Mouse (Mus musculus) heart, embryonic 16.5 days (tissue): ENCODE results near the gene Slc26a5. TPM values are rescaled to one million over a fixed set of nuclear protein-coding genes. Genes with fewer than 3 reads are reported as not detected.

Experiments used
- ATAC-seq: fragments of 200-750 bp; cut with Nextera tagmentation; replicated peaks from 2 replicates; pipeline ENCODE4 v1.8.0; 2017; ENCODE audit warnings: moderate number of reproducible peaks; ENCODE audit not compliant: insufficient read depth, low FRiP score; ENCODE audit errors: extremely low read depth
- H3K27ac ChIP-seq: fragments of 300-500 bp; sonication (generic); 2 replicates; pipeline ENCODE4 v1.5.1; 2014; ENCODE audit warnings: mild to moderate bottlenecking, low read length, control low read depth, moderate library complexity
- H3K27me3 ChIP-seq: fragments of 300-500 bp; sonication (generic); 2 replicates; pipeline ENCODE4 v1.6.1; 2014; ENCODE audit warnings: low read length, mixed read lengths; ENCODE audit not compliant: control insufficient read depth, insufficient read depth
- H3K36me3 ChIP-seq: fragments of 300-500 bp; sonication (generic); 2 replicates; pipeline ENCODE4 v1.6.1; 2014; ENCODE audit not compliant: control insufficient read depth, insufficient read depth
- H3K4me1 ChIP-seq: fragments of 300-500 bp; sonication (generic); 2 replicates; pipeline ENCODE4 v1.6.1; 2014; ENCODE audit warnings: low read length, mixed read lengths; ENCODE audit not compliant: control insufficient read depth, insufficient read depth
- H3K4me2 ChIP-seq: fragments of 300-500 bp; sonication (generic); 2 replicates; pipeline ENCODE4 v1.6.1; 2014; ENCODE audit warnings: low read depth, mild to moderate bottlenecking, control low read depth, low read length
- H3K4me3 ChIP-seq: fragments of 300-500 bp; sonication (generic); 2 replicates; pipeline ENCODE4 v1.5.1; 2014; ENCODE audit warnings: mild to moderate bottlenecking, control low read depth, low read length
- H3K9ac ChIP-seq: fragments of 300-500 bp; sonication (generic); 2 replicates; pipeline ENCODE4 v1.6.1; 2014; ENCODE audit warnings: low read length, control low read depth
- H3K9me3 ChIP-seq: fragments of 300-500 bp; sonication (generic); replicated peaks from 2 replicates; pipeline ENCODE4 v1.6.1; 2016; ENCODE audit warnings: low read length; ENCODE audit not compliant: control insufficient read depth
- WGBS: fragments of 180-500 bp; shearing (Covaris S2); extraction: QIAGEN DNeasy Blood & Tissue Kit; methylation state at CpG from one replicate; pipeline ENCODE4 v1.1.7; 2014; 5-methylcytosine and 5-hydroxymethylcytosine counted together
- polyA plus RNA-seq: library from polyadenylated mRNA; unstranded; fragments of >200 nt; fragmentation: Nextera tagmentation; extraction: Ambion mirVana; gene quantifications from 2 replicates; pipeline ENCODE4 v1.2.1, GENCODE M21; 2015

Slc26a5 gene
- polyA plus RNA-seq, 1 experiment from 2014 or later = not detected

DNA sequence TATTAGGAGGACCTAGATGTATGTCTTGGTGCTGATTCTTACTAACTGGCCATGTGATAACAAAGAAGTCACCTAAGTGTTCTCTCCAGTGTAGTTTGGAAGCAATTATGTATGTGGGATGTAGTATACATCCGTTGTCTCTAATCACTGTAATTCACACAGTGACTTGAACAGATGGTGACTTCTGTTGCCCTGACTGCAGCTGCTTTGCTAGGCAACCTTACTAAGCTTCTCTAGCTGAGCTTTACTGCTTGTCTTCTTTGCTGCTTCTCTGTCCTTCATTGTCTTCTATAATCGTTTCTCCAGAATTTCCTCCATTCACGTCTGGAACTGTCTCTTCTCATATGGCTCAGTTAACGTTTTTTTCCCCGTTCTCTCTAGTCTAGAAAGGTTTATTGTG is 76.3 kb downstream of the Slc26a5 start:
- Histone ChIP-seq H3K9me3 (no peaks in the 10 kb centered on the region), H3K27me3 (no peaks in the 10 kb centered on the region), H3K4me3 (no peak overlapping the region), H3K36me3 (no peaks in the 10 kb centered on the region; the same call in 1 of the 2 replicates), H3K27ac (no peak overlapping the region), H3K4me1 (peaks cover 8% of the 10 kb centered on the region), H3K4me2 (no peak overlapping the region), H3K9ac (no peak overlapping the region)
- no peak for ATAC-seq
- 74% methylated on average over 5 of the region's 5 CpGs for WGBS

- peak overlapping the region; percentile 90 for H3K27ac ChIP-seq
Observed at GRCm38 (mm10) chr5:21787186-21788105, 78.0 kb downstream of the Slc26a5 start.

DNA sequence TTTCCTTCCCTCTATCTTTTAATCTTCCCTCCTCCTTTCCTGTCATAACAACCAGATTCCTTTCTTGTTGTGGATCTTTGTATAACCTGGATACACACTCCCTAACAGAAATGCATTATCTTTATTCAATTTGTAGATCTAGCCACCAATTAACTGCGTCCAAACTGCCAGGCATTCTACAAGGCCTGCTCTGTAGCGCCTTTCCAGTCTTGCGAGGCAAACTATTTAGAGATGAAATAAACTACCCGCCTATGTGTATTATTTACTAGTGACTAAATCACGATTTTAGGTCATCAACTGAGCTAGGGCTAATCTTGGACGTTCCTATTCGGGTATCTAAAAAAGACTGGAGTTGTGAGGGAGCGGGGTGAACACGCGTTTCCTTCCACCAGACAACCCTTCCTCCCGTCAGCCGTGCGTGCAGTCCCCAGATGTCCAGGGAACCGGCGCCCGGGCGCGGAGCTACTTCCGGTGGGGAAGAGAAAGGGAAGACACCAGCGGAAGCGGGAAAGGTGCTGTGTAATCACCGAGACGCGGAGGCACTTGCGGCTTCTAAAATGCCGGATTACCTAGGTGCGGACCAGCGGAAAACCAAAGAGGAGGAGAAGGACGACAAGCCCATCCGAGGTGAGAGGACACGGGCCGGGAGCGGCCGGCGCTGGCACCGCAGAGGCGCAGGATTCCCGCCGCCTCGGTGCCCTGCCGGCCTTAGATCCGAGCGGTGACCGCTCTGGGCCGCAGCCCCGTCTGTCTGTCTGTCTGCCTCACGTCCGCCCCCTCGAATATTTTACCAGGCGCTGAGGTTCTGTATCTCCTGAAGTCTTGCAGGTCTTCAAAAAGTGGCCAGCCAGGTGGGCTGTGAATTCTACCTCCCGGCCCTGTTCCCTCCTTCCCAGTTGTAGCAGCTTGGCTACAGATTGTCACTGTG is 78.9 kb downstream of the Slc26a5 start:
- Histone ChIP-seq H3K9me3 (no peaks in the 10 kb centered on the region), H3K9ac (peak overlapping the region; percentile 98), H3K4me1 (peaks cover 8% of the 10 kb centered on the region), H3K36me3 (peaks cover 10% of the 10 kb centered on the region), H3K4me3 (peak overlapping the region; percentile 99), H3K4me2 (peak overlapping the region; percentile 87), H3K27ac (peak overlapping the region; percentile 90), H3K27me3 (no peaks in the 10 kb centered on the region)
- peak; percentile 80 for ATAC-seq
- 1% methylated on average over 51 of the region's 51 CpGs for WGBS

More at GRCm38 (mm10) chr5:21787186-21788105, 78.0 kb downstream of the Slc26a5 start:
- peaks cover 8% of the 10 kb centered on the region for H3K4me1 ChIP-seq
- peak overlapping the region; percentile 99 for H3K4me3 ChIP-seq
- no peaks in the 10 kb centered on the region for H3K9me3 ChIP-seq
- H3K27me3 ChIP-seq = no peaks in the 10 kb centered on the region
- H3K4me2 ChIP-seq = peak overlapping the region; percentile 87
- no peak for ATAC-seq
- H3K36me3 ChIP-seq = peaks cover 4% of the 10 kb centered on the region
- WGBS = 30% methylated on average over 11 of the region's 11 CpGs
- H3K9ac ChIP-seq = peak overlapping the region; percentile 98

- Histone ChIP-seq H3K4me2 (no peak overlapping the region; the same call in 1 of the 2 replicates), H3K36me3 (peaks cover 17% of the 10 kb centered on the region), H3K4me3 (no peak overlapping the region), H3K9ac (no peak overlapping the region), H3K27me3 (no peaks in the 10 kb centered on the region), H3K9me3 (no peaks in the 10 kb centered on the region), H3K4me1 (peaks cover 8% of the 10 kb centered on the region), H3K27ac (no peak overlapping the region)
- no peak for ATAC-seq
- 80% methylated on average over 7 of the region's 7 CpGs for WGBS
Observed at GRCm38 (mm10) chr5:21785776-21786175, 79.6 kb downstream of the Slc26a5 start.

DNA sequence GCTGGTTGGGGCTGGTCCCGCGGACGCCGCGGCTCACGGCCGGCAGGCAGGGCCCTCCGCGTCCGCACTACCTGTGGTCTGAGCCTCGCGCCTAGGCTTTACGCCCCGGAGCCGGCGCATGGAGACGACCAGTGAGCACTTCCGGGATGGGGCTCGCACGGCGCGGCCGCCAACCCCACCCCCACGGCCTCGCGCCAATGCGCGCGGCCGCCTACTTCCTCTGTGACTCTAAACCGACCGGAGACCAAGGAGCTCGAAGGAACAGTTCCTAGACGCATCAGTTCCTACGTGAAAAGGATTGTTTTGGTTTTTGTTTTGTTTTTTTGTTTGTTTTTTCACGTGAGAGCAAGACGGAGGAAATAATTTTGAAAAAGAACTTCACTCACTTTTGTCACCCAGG is 80.4 kb downstream of the Slc26a5 start, which contains the start of the genes Dnajc2 and Psmc2:
Gene Dnajc2, minus strand, starts transcription at position 199 of the 400 bp plus-strand sequence.
Gene Psmc2, plus strand, starts transcription at position 231 of the 400 bp plus-strand sequence.
- under 1% methylated on average over 37 of the region's 37 CpGs for WGBS
- Histone ChIP-seq H3K4me1 (peaks cover 8% of the 10 kb centered on the region), H3K9ac (peak within 1 kb of the TSS; percentile 98), H3K27me3 (no peaks in the 10 kb centered on the region), H3K27ac (peak within 1 kb of the TSS; percentile 70), H3K4me3 (peak within 1 kb of the TSS; percentile 87), H3K9me3 (no peaks in the 10 kb centered on the region), H3K36me3 (peaks cover 24% of the 10 kb centered on the region), H3K4me2 (peak within 1 kb of the TSS; percentile 87)
- ATAC-seq = peak; percentile 94

DNA sequence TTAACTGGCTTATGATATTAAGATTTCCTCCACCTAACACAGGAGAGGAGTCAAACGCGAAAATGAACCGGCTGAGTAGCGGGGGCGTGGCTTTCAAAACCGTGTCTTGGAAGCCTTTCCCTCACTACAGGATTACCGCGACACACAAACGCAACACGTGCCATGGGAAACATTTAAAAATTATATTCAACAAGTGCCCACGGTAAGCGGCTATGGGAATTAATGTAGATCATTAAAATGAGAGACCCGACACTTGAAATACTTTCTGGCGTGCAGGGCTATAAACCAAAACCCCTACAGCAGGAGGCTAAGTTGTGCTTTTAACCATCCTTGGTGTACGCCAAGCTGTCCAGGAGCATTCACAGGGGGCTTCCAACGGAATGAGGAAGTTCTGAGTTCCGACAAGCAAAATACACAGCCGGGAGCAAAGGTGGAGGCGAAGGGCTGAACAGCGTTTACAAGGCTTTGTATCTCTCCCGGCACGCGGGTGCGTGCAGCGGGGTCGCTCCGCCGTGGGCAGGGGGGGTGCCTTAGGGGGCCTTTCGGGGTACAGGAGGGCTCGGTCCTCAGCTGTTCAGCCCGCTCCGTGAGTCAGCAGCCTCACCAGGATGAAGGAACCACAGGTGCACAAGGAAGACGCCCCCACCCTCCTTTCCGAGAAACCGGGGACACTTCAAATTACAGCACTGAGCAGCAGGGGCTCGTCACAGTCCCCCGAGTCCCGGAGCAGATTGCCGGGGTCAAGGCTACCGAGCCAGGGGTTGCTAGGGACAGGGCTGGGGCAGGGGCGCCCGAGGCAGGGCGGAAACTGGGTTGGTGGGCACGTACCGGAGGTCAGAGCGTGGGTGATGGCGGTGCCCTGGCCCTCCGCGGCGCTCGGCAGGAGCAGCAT is 81.0 kb downstream of the Slc26a5 start:
- Histone ChIP-seq H3K36me3 (peaks cover 30% of the 10 kb centered on the region), H3K9ac (peak overlapping the region; percentile 88), H3K4me3 (peak overlapping the region; percentile 87), H3K27me3 (no peaks in the 10 kb centered on the region), H3K4me2 (peak overlapping the region; percentile 73), H3K27ac (peak overlapping the region; percentile 70), H3K4me1 (peaks cover 8% of the 10 kb centered on the region), H3K9me3 (no peaks in the 10 kb centered on the region)
- under 1% methylated on average over 51 of the region's 51 CpGs for WGBS
- peak; percentile 29; the same call in 1 of the 2 replicates for ATAC-seq

DNA sequence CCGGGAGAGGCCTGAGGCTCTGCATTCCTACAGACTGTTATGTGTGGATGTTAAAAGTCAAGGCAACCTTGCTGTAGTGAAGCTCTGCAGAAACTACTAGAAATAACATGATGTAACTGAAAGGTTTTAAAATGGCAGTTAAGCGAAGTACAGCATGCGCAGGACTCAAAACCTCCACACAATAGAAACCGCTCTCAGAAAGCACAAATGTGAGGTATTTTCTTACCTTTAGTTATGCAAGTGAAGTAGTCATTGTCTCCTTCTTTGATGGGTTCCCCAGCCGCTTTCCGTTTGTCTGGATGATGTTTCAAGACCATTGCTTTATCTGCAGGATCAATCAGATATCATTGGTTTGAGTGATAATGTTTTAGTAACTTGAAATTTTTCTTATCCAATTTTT is 88.9 kb downstream of the Slc26a5 start:
- Histone ChIP-seq H3K4me3 (no peak overlapping the region), H3K9me3 (no peaks in the 10 kb centered on the region), H3K27ac (no peak overlapping the region), H3K4me1 (no peaks in the 10 kb centered on the region), H3K9ac (no peak overlapping the region), H3K36me3 (peaks cover 50% of the 10 kb centered on the region), H3K4me2 (no peak overlapping the region), H3K27me3 (no peaks in the 10 kb centered on the region)
- WGBS = 87% methylated on average over 6 of the region's 6 CpGs
- no peak for ATAC-seq

DNA sequence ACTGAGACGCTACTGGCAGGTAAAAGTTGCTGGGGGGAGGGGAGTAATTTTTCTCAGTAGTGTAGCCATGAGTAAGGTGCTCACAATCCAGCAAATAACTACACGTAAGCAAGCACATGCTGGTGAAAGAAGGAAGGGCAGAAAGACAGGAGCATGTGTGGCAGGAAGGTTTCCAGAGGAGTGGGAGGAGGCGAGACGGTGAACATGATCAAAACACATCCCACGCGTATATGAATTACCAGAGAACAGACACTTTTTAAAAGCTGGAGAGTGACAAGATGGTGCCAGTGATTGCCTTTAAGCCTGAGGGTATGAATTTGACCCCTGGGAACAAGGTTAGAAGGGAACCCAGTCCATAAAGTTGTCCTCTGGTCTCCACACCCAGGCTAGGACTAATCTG is 95.6 kb downstream of the Slc26a5 start:
- Histone ChIP-seq H3K27ac (no peak overlapping the region), H3K36me3 (peaks cover 57% of the 10 kb centered on the region), H3K4me2 (no peak overlapping the region), H3K9me3 (no peaks in the 10 kb centered on the region), H3K27me3 (no peaks in the 10 kb centered on the region), H3K4me3 (no peak overlapping the region), H3K9ac (no peak overlapping the region), H3K4me1 (no peaks in the 10 kb centered on the region)
- 84% methylated on average over 6 of the region's 6 CpGs for WGBS
- no peak for ATAC-seq
